Comparison of ENCODE assay signal across 22 mouse cellular contexts in genomic region chr8:17659753-17660361, GRCm38 (mm10).
"Had no signal": no experiment of that assay in that cellular context is flagged by ENCODE, and none has a peak within 500 bp of the region (broad histone marks: within the 10 kb centered on the region; RNA-seq: fewer than 3 reads in every experiment).

No protein-coding gene starts in this region.

- DNase-seq: gastrocnemius, postnatal 14 days; gastrocnemius, postnatal 36 days; heart, adult 11 months; heart, adult 2 months; heart, postnatal 14 days; heart, postnatal 36 days; kidney, adult 11 months; kidney, adult 2 months; kidney, postnatal 10 days; kidney, postnatal 25 days; kidney, postnatal 4 days had no signal

- ATAC-seq: hindbrain, postnatal 0 days; intestine, embryonic 16.5 days had no signal

- H3K9ac ChIP-seq: heart, embryonic 13.5 days; heart, embryonic 15.5 days; hindbrain, embryonic 13.5 days; hindbrain, embryonic 15.5 days; limb, embryonic 12.5 days had no signal

- H3K4me2 ChIP-seq: heart, embryonic 11.5 days; heart, embryonic 13.5 days; heart, embryonic 15.5 days; hindbrain, embryonic 13.5 days; hindbrain, embryonic 15.5 days; limb, embryonic 12.5 days had no signal

- H3K4me3 ChIP-seq: heart, adult 2 months; heart, embryonic 13.5 days; heart, embryonic 15.5 days; hindbrain, embryonic 13.5 days; hindbrain, embryonic 15.5 days; layer of hippocampus, adult 2 months; left cerebral cortex, adult 2 months; limb, embryonic 10.5 days; limb, embryonic 12.5 days had no signal

- H3K27ac ChIP-seq: heart, adult 2 months; heart, embryonic 13.5 days; heart, embryonic 15.5 days; hindbrain, embryonic 13.5 days; hindbrain, embryonic 15.5 days; hindbrain, postnatal 0 days; layer of hippocampus, adult 2 months; left cerebral cortex, adult 2 months; limb, embryonic 10.5 days; limb, embryonic 12.5 days had no signal

- H3K36me3 ChIP-seq: heart, embryonic 13.5 days; heart, embryonic 15.5 days; hindbrain, embryonic 13.5 days; hindbrain, embryonic 15.5 days; limb, embryonic 10.5 days; limb, embryonic 12.5 days had no signal

- H3K9me3 ChIP-seq: heart, embryonic 13.5 days; heart, embryonic 15.5 days; hindbrain, embryonic 13.5 days; hindbrain, embryonic 15.5 days; limb, embryonic 10.5 days; limb, embryonic 12.5 days had no signal

- H3K27me3 ChIP-seq: heart, embryonic 13.5 days; heart, embryonic 15.5 days; hindbrain, embryonic 13.5 days; hindbrain, embryonic 15.5 days; limb, embryonic 12.5 days had no signal

- H3K4me1 ChIP-seq: heart, embryonic 15.5 days; hindbrain, embryonic 15.5 days; limb, embryonic 10.5 days; limb, embryonic 12.5 days had no signal
